Mouse (Mus musculus): ENCODE data around the gene Tbcel.

DNA sequence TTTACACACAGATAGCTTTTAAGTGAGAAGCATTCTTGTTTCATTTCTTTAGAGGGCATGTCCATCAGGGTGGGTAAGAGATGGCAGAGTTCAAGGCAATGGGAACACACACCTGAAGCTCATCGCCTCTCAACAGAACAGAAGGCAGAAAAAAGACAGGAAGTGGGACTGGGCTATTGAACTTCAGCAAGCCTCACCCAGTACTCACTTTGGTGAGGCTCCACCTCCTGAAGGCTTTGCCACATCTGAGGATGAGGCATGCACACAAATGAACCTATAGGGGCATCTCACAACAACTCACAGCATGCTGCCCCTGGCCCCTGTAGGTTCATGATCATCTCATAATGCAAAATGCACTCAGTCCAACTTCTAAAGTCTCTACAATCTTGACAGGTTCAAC lies 19.5 kb downstream of the Tbcel start:
- no peak for TF ChIP-seq MAFK (IDR thresholded peaks at IDR 0.05; ENCODE audit: borderline replicate concordance, low read depth, low read length)
- no peak for TF ChIP-seq CTCF (IDR thresholded peaks at IDR 0.05 in 2 of 3, conservative IDR thresholded peaks at IDR 0.05 in 1 of 3; ENCODE audit: control insufficient read depth in 1 of 3, insufficient read depth in 1 of 3, low read depth in 2 of 3, low read length in 3 of 3, poor library complexity in 1 of 3, severe bottlenecking in 1 of 3)
- no peak for TF ChIP-seq MYB (IDR thresholded peaks at IDR 0.05; ENCODE audit: low read depth, low read length)
- TF ChIP-seq JUND (IDR thresholded peaks at IDR 0.05; ENCODE audit: low read depth, low read length) = no peak
- no peak for TF ChIP-seq POLR2A (IDR thresholded peaks at IDR 0.05; ENCODE audit: control insufficient read depth in 1 of 2, insufficient read depth in 1 of 2, low read depth in 1 of 2, low read length in 2 of 2, poor library complexity in 1 of 2)

Measured in MEL (cell line).